14 mouse cellular contexts compared by ENCODE assay signal in genomic region chr16:49889031-49889655, GRCm38 (mm10).
"Had no signal": no experiment of that assay in that cellular context is flagged by ENCODE, and none has a peak within 500 bp of the region (broad histone marks: within the 10 kb centered on the region; RNA-seq: fewer than 3 reads in every experiment).

No protein-coding gene starts in this region.

- ATAC-seq: liver, embryonic 12.5 days had no signal

- DNase-seq: kidney, adult 18-20 months; kidney, postnatal 10 days; kidney, postnatal 4 days; left cerebral cortex, postnatal 4 days; midbrain, embryonic 14.5 days; right cerebral cortex, adult 18-20 months; right cerebral cortex, postnatal 25 days; thymus, postnatal 36 days had no signal

- H3K4me2 ChIP-seq: limb, embryonic 13.5 days; liver, embryonic 12.5 days; neural tube, embryonic 15.5 days had no signal

- H3K9me3 ChIP-seq: liver, embryonic 12.5 days; neural tube, embryonic 15.5 days had no signal

- H3K27me3 ChIP-seq: limb, embryonic 13.5 days; liver, embryonic 12.5 days; neural tube, embryonic 15.5 days had no signal

- H3K9ac ChIP-seq: limb, embryonic 13.5 days; liver, embryonic 12.5 days; neural tube, embryonic 15.5 days had no signal

- H3K4me3 ChIP-seq: layer of hippocampus, adult 2 months; limb, embryonic 13.5 days; liver, embryonic 12.5 days; midbrain, embryonic 10.5 days; myocyte; neural tube, embryonic 15.5 days had no signal

- H3K27ac ChIP-seq: layer of hippocampus, adult 2 months; limb, embryonic 13.5 days; liver, embryonic 12.5 days; midbrain, embryonic 10.5 days; neural tube, embryonic 15.5 days had no signal

- H3K4me1 ChIP-seq: neural tube, embryonic 15.5 days had no signal
